Mouse (Mus musculus) stomach, postnatal 0 days (tissue): ENCODE data around the gene Galm.

ENCODE experiments used
- CTCF ChIP-seq: IDR thresholded peaks from 2 replicates; pipeline ENCODE4 v1.5.1; 2016; ENCODE audit warnings: antibody characterized with exemption, low read depth, mild to moderate bottlenecking, moderate library complexity
- EP300 ChIP-seq: optimal IDR thresholded peaks from 2 replicates; pipeline ENCODE3; 2016; ENCODE audit warnings: antibody characterized with exemption

GRCm38 (mm10) chr17:80148053-80148994 is 21.1 kb downstream of the Galm start:
- TF ChIP-seq CTCF (no peak), EP300 (no peak)
